Comparison of ENCODE assay signal across 13 mouse cellular contexts in the genomic region with DNA sequence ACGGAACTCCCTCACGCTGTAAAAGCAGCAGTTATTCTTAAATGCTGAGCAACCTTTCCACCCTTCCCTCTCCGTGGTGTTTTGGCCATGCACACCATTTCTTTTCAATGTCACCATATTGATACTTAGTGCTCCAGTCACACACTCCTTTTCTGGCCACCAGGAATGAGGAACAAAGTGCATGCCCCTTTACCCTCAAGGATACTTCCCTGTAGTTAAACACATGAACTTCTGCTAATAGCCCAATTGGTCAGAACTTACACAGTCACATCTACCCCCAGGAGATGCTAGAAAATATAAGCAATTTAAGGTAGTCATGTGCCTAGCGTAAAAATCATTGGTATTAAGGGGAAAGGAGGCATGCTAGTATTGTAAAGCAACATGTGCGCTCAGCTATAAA. TPM values are rescaled to one million over a fixed set of nuclear protein-coding genes. Genes with fewer than 3 reads are reported as not detected.
"Had no signal": no experiment of that assay in that cellular context is flagged by ENCODE, and none has a peak within 500 bp of the region (broad histone marks: within the 10 kb centered on the region; RNA-seq: fewer than 3 reads in every experiment).

No protein-coding gene starts in this region.

- DNase-seq: retina, postnatal 1 day; right cerebral cortex, adult 18-20 months; right cerebral cortex, postnatal 14 days; right cerebral cortex, postnatal 25 days; right cerebral cortex, postnatal 4 days; spleen, adult 18-20 months; thymus, adult 18-20 months; thymus, adult 2 months; thymus, postnatal 14 days; thymus, postnatal 25 days; thymus, postnatal 36 days; thymus, postnatal 4 days had no signal

RNA-seq across cellular contexts. Expression of a gene that starts 27.4 kb away (rescaled TPM):
- total RNA-seq: neutrophil, adult 5-6 weeks had no signal
